Mouse (Mus musculus): ENCODE measurements around the gene Dnaic2.

The Dnaic2 gene

DNA sequence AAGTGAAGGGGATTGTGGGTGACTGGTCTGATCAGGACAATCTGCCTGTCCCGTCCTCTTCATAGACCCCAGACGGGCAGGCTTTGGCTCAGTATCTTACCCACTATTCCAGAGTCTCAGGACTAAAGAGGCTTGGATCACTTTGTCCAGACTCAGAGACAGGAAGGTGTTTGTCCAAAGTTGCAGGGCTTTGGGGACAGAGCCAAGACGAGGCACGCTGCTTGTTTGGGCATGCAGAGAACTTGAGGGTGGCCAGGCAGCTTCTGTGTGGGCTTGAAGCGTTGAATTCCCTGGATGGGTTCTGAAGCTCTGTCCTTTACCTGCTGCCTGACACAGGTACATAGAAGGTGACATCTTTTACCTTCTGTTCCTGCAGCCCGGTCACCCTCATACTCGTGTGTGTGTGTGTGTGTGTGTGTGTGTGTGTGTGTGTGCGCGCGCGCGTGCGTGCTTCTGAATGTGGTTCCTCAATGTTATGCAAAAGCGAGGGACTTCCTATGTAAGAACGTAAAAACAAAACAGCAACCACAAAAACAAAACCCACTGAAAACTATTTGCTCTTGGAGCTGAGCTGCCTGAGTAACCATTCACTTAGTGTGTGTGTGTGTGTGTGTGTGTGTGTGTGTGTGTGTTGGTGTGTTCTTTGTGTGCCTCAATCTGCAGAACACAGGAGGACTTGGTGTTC lies 24.8 kb upstream of the Dnaic2 start:
- DNase-seq: no peak

DNA sequence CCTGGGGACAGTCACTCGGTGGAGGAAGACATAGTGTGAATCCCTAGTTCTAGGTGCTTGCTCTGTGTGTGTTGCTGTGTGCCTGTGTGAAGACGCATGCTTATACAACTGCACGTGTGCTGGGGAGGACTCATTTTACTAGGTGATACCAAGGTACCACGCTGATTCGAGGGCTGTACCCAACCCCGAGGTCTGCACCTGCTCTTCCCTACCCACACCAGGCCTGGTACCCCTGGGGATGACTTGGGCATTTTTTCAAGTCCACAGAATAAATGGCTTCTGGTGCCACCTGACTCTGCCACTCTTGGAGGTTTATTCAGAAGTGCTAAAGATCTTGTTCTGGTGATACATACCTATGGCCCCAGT lies 24.2 kb upstream of the Dnaic2 start:
- no peak for DNase-seq

DNA sequence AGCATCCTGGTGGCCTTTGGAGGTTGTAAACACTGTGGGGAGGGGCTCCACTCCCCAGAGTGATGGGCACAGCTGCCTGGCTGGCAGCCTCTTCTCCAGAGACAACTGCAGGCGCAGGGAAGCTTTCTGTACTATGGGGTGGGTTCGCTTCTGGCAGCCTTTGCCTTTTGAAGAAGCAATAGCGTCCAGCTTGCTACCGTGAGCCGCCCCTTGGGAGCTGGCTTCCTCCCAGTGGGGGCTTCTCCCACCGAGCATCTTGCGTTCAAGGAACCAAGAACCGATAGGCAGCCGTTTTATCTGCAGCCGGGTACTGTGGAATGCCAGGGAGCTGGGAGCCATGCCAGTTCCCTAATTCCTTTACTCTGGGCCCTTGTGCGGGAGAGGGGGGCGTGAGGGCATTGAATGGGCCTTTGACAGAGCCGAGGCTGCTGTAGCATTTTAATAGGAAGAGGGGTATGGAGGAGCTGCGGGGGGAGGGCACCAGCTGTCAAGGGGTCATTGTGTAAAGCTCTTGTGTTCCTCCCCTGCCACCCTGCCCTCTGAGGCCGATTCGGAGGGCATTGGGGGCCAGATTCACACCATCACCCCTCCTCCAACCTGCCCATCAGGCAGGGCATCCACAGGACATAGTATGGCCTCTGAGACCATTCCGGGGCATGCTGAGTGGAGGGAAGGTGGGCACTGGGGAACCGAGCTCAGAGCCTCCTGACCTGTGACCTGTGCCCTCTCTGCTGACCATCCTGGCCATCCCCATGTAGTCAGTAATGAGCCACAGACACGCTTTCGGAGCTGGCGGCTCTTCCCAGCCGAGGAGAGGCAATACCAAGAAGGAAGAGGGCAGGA lies 22.9 kb upstream of the Dnaic2 start:
- no peak for DNase-seq

DNA sequence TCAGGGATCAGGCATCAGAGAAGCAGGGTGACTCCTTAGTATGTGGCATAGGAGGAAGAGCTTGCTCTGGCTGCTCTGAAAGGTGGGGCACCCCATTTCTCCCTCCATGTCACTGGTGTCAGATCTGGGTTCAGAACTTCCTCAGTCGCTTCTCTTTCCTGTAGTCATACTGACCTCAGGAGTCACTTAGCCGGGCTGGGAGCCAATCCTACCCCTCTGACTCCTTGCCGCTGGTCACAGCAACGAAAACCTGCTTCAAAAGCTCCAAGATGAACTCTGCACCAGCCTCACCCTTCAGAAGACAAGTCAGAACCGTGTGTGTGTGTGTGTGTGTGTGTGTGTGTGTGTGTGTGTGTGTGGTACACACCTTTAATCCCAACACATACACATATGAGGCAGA lies 20.9 kb upstream of the Dnaic2 start:
- no peak for DNase-seq

DNA sequence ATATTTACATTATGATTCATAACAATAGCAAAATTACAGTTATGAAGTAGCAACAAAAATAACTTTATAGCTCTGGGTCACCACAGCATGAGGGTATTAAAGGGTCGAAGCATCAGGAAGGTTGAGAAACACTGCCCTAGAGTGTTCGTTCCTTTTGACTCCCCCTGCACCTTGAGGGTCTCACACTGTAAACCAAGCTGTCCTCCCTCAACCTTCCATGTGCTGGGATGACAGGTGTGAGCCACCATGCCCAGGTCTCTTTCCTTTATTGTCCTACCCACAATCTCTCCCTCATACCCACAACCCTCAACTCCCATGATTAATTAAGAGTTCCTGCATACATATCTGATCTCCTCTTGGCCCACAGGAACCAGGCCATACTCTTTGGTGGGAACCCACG lies 15.8 kb upstream of the Dnaic2 start:
- no peak for DNase-seq

DNA sequence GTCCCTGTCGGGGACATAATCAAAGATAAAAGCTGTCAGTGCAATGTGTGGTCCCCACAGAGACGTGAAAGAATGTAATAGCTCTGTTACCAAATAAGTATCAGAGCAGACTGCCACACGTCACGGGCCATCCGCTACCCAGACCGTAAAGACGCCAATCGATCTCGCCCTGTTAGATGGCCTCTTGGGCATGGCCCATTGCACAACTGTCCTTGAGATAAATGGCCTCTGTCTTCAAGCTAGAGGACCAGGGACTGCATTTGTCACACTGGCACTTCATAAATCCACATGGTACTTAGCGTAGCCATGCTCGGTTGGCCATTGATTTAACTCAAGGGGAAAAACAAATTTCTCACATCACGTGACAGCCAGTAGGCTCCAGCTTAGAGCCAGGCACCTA lies 15.3 kb upstream of the Dnaic2 start:
- DNase-seq: no peak

GRCm38 (mm10) chr11:114714526-114714925 lies 12.7 kb upstream of the Dnaic2 start:
- DNase-seq: no peak

DNA sequence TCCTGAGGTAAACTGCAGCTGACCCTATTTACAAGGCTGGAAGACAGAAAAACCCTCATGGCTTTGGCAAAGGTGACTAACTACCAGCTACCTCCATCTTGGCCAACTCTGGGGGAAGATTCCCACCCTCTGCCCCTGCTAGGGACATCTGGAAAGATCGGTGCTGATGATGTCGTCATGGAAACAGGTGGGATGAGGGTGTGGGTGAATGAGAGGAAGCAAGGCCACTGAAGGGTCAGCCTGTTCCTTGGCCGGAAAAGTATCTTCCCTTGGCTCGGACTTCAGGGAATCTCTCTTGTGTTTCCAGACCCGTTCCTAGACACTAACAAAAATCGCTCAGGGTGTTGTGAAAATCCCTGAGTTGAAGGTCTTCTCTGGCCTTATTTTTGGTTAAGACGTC lies 11.7 kb upstream of the Dnaic2 start:
- DNase-seq: no peak

GRCm38 (mm10) chr11:114720535-114720934 lies 6.7 kb upstream of the Dnaic2 start:
- DNase-seq: no peak

DNA sequence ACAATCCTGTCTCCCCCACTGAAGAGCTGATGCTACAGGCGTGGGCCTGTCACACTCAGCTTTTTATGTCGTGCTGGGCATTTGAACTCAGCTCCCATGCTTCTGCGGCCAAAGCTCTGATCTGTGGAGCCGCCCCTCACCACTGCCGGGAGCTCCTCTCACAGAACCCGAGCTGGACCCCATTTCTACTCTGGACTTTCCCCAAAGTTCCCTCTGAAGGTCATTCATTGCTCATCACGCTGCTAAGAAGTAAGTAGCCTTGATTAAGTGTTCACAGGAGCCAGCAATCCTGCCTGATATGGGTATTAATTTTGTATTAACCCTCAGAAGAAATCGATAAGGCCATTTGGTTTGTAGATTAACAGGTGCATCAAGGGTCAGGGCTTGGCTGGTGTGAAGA lies 4.8 kb upstream of the Dnaic2 start:
- no peak for DNase-seq

- no peak for DNase-seq
These were observed 4.2 kb upstream of the Dnaic2 start for GRCm38 (mm10) chr11:114723030-114723429.

- no peak for DNase-seq
These were observed 2.2 kb upstream of the Dnaic2 start for GRCm38 (mm10) chr11:114724787-114725590.

- DNase-seq: no peak
These were observed 598 bp downstream of the Dnaic2 start for GRCm38 (mm10) chr11:114727826-114728186.

DNA sequence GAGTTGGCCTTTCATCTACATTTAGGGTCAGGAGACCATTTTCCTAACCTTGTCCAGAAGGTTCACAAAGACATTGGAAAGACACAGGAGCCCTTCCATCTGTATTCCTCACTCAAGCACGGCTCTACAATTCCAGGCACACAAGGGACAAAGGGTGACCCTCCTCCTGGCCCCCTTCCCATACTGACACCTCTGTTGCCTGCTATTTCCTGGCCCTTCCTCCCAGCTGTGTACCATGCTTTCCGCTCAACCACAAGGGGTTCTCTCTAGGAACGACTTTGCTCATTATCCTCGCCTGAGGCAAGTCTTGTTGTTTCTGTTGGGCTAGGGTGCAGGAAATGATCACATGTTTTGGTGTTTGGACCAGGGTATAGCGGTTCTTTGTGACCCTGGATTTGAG lies 1.1 kb downstream of the Dnaic2 start:
- no peak for DNase-seq

DNA sequence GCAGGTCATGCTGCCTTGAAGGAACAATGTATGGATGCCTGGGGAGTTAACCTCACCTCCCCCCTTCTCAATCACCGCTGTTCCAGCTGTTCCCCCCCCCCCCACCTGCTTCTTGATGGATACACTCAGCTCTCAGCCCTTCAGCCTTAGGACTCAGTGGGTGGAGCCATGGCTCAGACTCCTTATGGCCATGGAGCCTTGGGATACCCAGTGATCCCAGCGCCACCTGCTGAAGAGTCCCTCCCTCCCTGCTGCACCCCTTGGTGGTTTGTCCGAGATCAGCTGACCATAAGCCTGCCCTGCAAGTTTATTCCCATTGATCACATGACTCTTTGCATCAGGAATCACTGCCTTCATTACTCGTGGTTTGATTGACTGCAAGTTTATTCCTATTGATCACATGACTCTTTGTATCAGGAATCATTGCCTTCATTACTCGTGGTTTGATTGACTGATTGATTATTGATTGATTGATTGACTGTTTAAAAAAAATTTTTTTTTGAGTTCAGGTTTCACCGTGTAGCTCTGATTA lies 2.7 kb downstream of the Dnaic2 start:
- DNase-seq: no peak

DNA sequence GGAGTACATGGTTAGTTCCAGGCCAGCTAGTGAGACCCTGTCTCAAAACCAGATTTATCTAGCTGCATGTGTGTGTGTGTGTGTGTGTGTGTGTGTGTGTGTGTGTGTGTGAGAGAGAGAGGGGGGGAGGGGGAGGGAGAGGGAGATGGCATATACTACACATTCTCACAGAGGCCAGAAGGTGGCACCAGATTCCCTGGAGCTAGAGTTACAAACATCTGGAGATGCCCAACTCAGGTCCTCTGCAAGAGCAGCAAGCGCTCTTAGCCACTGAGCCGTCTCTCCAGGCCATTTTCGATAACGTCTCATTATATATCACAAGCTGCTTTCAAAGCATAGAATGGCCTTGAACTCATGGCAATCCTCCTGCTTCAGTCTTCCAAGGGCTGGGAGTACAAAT lies 4.5 kb downstream of the Dnaic2 start:
- DNase-seq: no peak

GRCm38 (mm10) chr11:114732890-114733289 lies 5.7 kb downstream of the Dnaic2 start:
- DNase-seq: no peak

DNA sequence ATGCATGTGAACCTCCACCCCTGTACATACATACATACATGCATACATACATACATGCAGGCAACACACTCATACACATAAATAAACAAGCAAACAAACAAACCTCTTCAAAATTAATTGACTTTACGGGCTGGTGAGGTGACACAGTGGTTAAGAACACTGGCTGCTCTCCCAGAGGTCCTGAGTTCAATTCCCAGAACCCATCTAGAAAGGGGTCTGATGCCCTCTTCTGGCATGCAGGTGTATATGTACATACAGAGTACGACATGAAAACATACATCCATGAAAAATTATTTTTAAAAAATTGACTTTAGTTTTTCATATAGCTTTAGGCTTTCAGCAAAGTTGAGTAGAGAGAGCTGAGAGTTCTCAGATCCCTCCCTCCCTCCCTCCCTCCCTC lies 8.9 kb downstream of the Dnaic2 start:
- no peak for DNase-seq

- DNase-seq: peak in 1 of 2 experiments; percentile 15
These were observed 9.9 kb downstream of the Dnaic2 start for GRCm38 (mm10) chr11:114736913-114737624.

GRCm38 (mm10) chr11:114740598-114740997 lies 13.4 kb downstream of the Dnaic2 start:
- DNase-seq: no peak

GRCm38 (mm10) chr11:114741451-114741850 lies 14.2 kb downstream of the Dnaic2 start:
- no peak for DNase-seq

- DNase-seq: peak; percentile 78 to 85
These were observed 17.9 kb downstream of the Dnaic2 start for GRCm38 (mm10) chr11:114745134-114745533.

All from thymus, postnatal 36 days (tissue).